Mouse (Mus musculus) MEL (cell line): ENCODE results near the gene Rnase12.

ENCODE experiments used
- CTCF ChIP-seq, 3 experiments: IDR thresholded peaks in 2 of 3; conservative IDR thresholded peaks in 1 of 3; 2 replicates each; pipeline ENCODE4 v1.5.1; 2011 to 2012; ENCODE audit warnings: low read length in 3 of 3, low read depth in 2 of 3, mild to moderate bottlenecking in 2 of 3, improper control_type of control experiment in 1 of 3, inconsistent platforms in 1 of 3, mixed read lengths in 1 of 3, moderate library complexity in 1 of 3; ENCODE audit not compliant: control insufficient read depth in 1 of 3, insufficient read depth in 1 of 3, poor library complexity in 1 of 3, severe bottlenecking in 1 of 3
- EP300 ChIP-seq, 2 experiments: IDR thresholded peaks; 2 replicates each; pipeline ENCODE4 v1.6.1; 2011; ENCODE audit warnings: improper control_type of control experiment in 2 of 2, low read length in 2 of 2, low read depth in 1 of 2, mild to moderate bottlenecking in 1 of 2
- POLR2A ChIP-seq, 2 experiments: IDR thresholded peaks; 2 replicates each; pipeline ENCODE4 v1.6.1; 2011 to 2012; ENCODE audit warnings: low read length in 2 of 2, mild to moderate bottlenecking in 2 of 2, control low read depth in 1 of 2, improper control_type of control experiment in 1 of 2, low read depth in 1 of 2, moderate library complexity in 1 of 2; ENCODE audit not compliant: control insufficient read depth in 1 of 2, insufficient read depth in 1 of 2, poor library complexity in 1 of 2
- RAD21 ChIP-seq: IDR thresholded peaks from 2 replicates; pipeline ENCODE4 v1.6.1; 2011; ENCODE audit warnings: mild to moderate bottlenecking, low read depth, low read length, improper control_type of control experiment

DNA sequence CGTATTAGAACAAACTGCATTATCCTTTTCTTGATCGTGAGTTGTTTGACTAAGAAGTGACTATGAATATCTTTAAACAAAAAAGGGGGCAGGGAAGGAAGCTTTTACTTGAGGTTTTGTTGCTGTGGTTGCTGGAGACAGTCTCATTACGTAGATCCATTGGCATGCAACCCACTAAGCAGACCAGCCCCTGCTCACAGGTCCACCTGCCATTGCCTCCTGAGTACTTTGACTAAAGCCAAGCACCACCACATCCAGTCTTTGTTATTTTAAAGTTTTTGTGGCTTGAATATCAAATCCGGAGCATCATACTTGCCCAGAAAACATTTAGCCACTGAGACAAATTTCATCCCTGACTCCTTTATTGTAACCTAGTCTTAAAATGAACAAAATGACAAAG, 21.2 kb downstream of the Rnase12 start:
- TF ChIP-seq RAD21 (no peak), CTCF (IDR thresholded peaks at IDR 0.05 in 2 of 3, conservative IDR thresholded peaks at IDR 0.05 in 1 of 3; ENCODE audit: control insufficient read depth in 1 of 3, insufficient read depth in 1 of 3, low read depth in 2 of 3, low read length in 3 of 3, poor library complexity in 1 of 3, severe bottlenecking in 1 of 3) (no peak), EP300 (IDR thresholded peaks at IDR 0.05; ENCODE audit: low read depth in 1 of 2, low read length in 2 of 2) (no peak), POLR2A (IDR thresholded peaks at IDR 0.05; ENCODE audit: control insufficient read depth in 1 of 2, insufficient read depth in 1 of 2, low read depth in 1 of 2, low read length in 2 of 2, poor library complexity in 1 of 2) (no peak)
